Mouse (Mus musculus) heart, embryonic 13.5 days (tissue): ENCODE measurements around the gene Usp25. TPM values are rescaled to one million over a fixed set of nuclear protein-coding genes. Genes with fewer than 3 reads are reported as not detected.

Experiments used
- ATAC-seq: fragments of 200-750 bp; cut with Nextera tagmentation; 2 replicates; pipeline ENCODE4 v1.8.0; 2017; ENCODE audit warnings: moderate TSS enrichment; ENCODE audit not compliant: insufficient number of reproducible peaks, low FRiP score, low TSS enrichment; ENCODE audit errors: extremely low read depth
- H3K27ac ChIP-seq: fragments of 300-500 bp; sonication (generic); replicated peaks from 2 replicates; pipeline ENCODE4 v1.5.1; 2015; ENCODE audit warnings: moderate library complexity, mild to moderate bottlenecking, inconsistent platforms
- H3K27me3 ChIP-seq: fragments of 300-500 bp; sonication (generic); replicated peaks from 2 replicates; pipeline ENCODE4 v1.6.1; 2015; ENCODE audit warnings: mild to moderate bottlenecking, inconsistent platforms
- H3K36me3 ChIP-seq: fragments of 300-500 bp; sonication (generic); 2 replicates; pipeline ENCODE4 v1.6.1; 2015; ENCODE audit warnings: mild to moderate bottlenecking, inconsistent platforms
- H3K4me1 ChIP-seq: fragments of 300-500 bp; sonication (generic); 2 replicates; pipeline ENCODE4 v1.6.1; 2015; ENCODE audit warnings: inconsistent platforms
- H3K4me2 ChIP-seq: fragments of 300-500 bp; sonication (generic); 2 replicates; pipeline ENCODE4 v1.6.1; 2015; ENCODE audit warnings: inconsistent platforms, mild to moderate bottlenecking, moderate library complexity
- H3K4me3 ChIP-seq: fragments of 300-500 bp; sonication (generic); 2 replicates; pipeline ENCODE4 v1.5.1; 2015; ENCODE audit warnings: moderate library complexity, mild to moderate bottlenecking, inconsistent platforms
- H3K9ac ChIP-seq: fragments of 300-500 bp; sonication (generic); 2 replicates; pipeline ENCODE4 v1.6.1; 2015; ENCODE audit warnings: inconsistent platforms, mild to moderate bottlenecking, moderate library complexity
- H3K9me3 ChIP-seq: fragments of 300-500 bp; sonication (generic); 2 replicates; pipeline ENCODE4 v1.6.1; 2016; ENCODE audit warnings: inconsistent platforms
- WGBS: fragments of 180-500 bp; shearing (Covaris S2); methylation state at CpG from one replicate; pipeline ENCODE4 v1.1.7; 2015; ENCODE audit warnings: mixed read lengths; 5-methylcytosine and 5-hydroxymethylcytosine counted together
- polyA plus RNA-seq: library from polyadenylated mRNA; unstranded; fragments of >200 nt; fragmentation: Nextera tagmentation; extraction: Ambion mirVana; gene quantifications from 2 replicates; pipeline ENCODE4 v1.2.1, GENCODE M21; 2015

Gene Usp25
- polyA plus RNA-seq, 1 experiment from 2014 or later, result 17.6 TPM

GRCm38 (mm10) chr16:77017931-77018330 is 4.4 kb downstream of the Usp25 start:
- Histone ChIP-seq H3K27ac (no peak overlapping the region), H3K4me1 (peaks cover 46% of the 10 kb centered on the region), H3K4me2 (0 out of 2 replicates have a peak overlapping the region, but pooled peaks have one; percentile 7), H3K9me3 (no peaks in the 10 kb centered on the region), H3K36me3 (no peaks in the 10 kb centered on the region), H3K4me3 (no peak overlapping the region), H3K9ac (no peak overlapping the region), H3K27me3 (no peaks in the 10 kb centered on the region)
- ATAC-seq, result no peak
- WGBS, result 54% methylated on average over 7 of the region's 7 CpGs

- Histone ChIP-seq H3K27me3 (no peaks in the 10 kb centered on the region), H3K4me3 (no peak overlapping the region), H3K4me2 (no peak overlapping the region), H3K9me3 (peaks cover 6% of the 10 kb centered on the region), H3K9ac (no peak overlapping the region), H3K4me1 (peaks cover 46% of the 10 kb centered on the region), H3K36me3 (peaks cover 16% of the 10 kb centered on the region), H3K27ac (0 out of 2 replicates have a peak overlapping the region, but pooled peaks have one; percentile 1)
- WGBS, result 54% methylated on average over 3 of the region's 3 CpGs
- no peak for ATAC-seq
Measured at GRCm38 (mm10) chr16:77020190-77020589, 6.7 kb downstream of the Usp25 start.

GRCm38 (mm10) chr16:77023627-77024379 is 10.3 kb downstream of the Usp25 start:
- H3K9me3 ChIP-seq, result peaks cover 10% of the 10 kb centered on the region
- H3K36me3 ChIP-seq, result peaks cover 24% of the 10 kb centered on the region
- H3K27ac ChIP-seq, result no peak overlapping the region; the same call in 1 of the 2 replicates
- no peak for ATAC-seq
- no peak overlapping the region for H3K9ac ChIP-seq
- no peak overlapping the region for H3K4me3 ChIP-seq
- no peaks in the 10 kb centered on the region for H3K27me3 ChIP-seq
- WGBS, result 63% methylated on average over 7 of the region's 7 CpGs
- peaks cover 52% of the 10 kb centered on the region for H3K4me1 ChIP-seq
- no peak overlapping the region for H3K4me2 ChIP-seq

GRCm38 (mm10) chr16:77026099-77026498 is 12.6 kb downstream of the Usp25 start:
- ATAC-seq, result no peak
- peaks cover 24% of the 10 kb centered on the region for H3K36me3 ChIP-seq
- no peak overlapping the region for H3K27ac ChIP-seq
- peaks cover 10% of the 10 kb centered on the region for H3K9me3 ChIP-seq
- no peak overlapping the region for H3K4me2 ChIP-seq
- no peak overlapping the region for H3K4me3 ChIP-seq
- WGBS, result 87% methylated on average over 4 of the region's 4 CpGs
- no peak overlapping the region for H3K9ac ChIP-seq
- peaks cover 58% of the 10 kb centered on the region for H3K4me1 ChIP-seq
- H3K27me3 ChIP-seq, result no peaks in the 10 kb centered on the region

GRCm38 (mm10) chr16:77026933-77027332 is 13.4 kb downstream of the Usp25 start:
- ATAC-seq, result no peak
- no peak overlapping the region for H3K9ac ChIP-seq
- peaks cover 59% of the 10 kb centered on the region for H3K4me1 ChIP-seq
- no peak overlapping the region for H3K4me3 ChIP-seq
- no peaks in the 10 kb centered on the region for H3K27me3 ChIP-seq
- WGBS, result 29% methylated on average over 6 of the region's 6 CpGs
- peak overlapping the region; percentile 66; the same call in 1 of the 2 replicates for H3K4me2 ChIP-seq
- peaks cover 24% of the 10 kb centered on the region for H3K36me3 ChIP-seq
- peak overlapping the region; percentile 37; the same call in 1 of the 2 replicates for H3K27ac ChIP-seq
- peaks cover 10% of the 10 kb centered on the region for H3K9me3 ChIP-seq

GRCm38 (mm10) chr16:77027976-77028686 is 14.6 kb downstream of the Usp25 start:
- Histone ChIP-seq H3K9me3 (peaks cover 10% of the 10 kb centered on the region), H3K27ac (peak overlapping the region; percentile 79), H3K9ac (peak overlapping the region; percentile 68), H3K27me3 (no peaks in the 10 kb centered on the region), H3K36me3 (peaks cover 24% of the 10 kb centered on the region), H3K4me1 (peaks cover 59% of the 10 kb centered on the region), H3K4me3 (peak overlapping the region; percentile 30), H3K4me2 (peak overlapping the region; percentile 66)
- ATAC-seq, result no peak
- WGBS, result 45% methylated on average over 14 of the region's 14 CpGs

GRCm38 (mm10) chr16:77028687-77029417 is 15.3 kb downstream of the Usp25 start:
- peak overlapping the region; percentile 68 for H3K9ac ChIP-seq
- H3K4me1 ChIP-seq, result peaks cover 53% of the 10 kb centered on the region
- 28% methylated on average over 10 of the region's 10 CpGs for WGBS
- H3K27me3 ChIP-seq, result no peaks in the 10 kb centered on the region
- H3K9me3 ChIP-seq, result peaks cover 10% of the 10 kb centered on the region
- H3K4me3 ChIP-seq, result peak overlapping the region; percentile 30
- H3K4me2 ChIP-seq, result peak overlapping the region; percentile 66
- H3K27ac ChIP-seq, result peak overlapping the region; percentile 79
- no peak for ATAC-seq
- peaks cover 26% of the 10 kb centered on the region for H3K36me3 ChIP-seq

- WGBS, result 41% methylated on average over 2 of the region's 2 CpGs
- H3K27ac ChIP-seq, result no peak overlapping the region
- ATAC-seq, result no peak
Measured at GRCm38 (mm10) chr16:77030435-77030834, 16.9 kb downstream of the Usp25 start.

GRCm38 (mm10) chr16:77034329-77034728 is 20.8 kb downstream of the Usp25 start:
- Histone ChIP-seq H3K27me3 (no peaks in the 10 kb centered on the region), H3K36me3 (peaks cover 42% of the 10 kb centered on the region), H3K4me3 (no peak overlapping the region), H3K27ac (no peak overlapping the region), H3K9me3 (no peaks in the 10 kb centered on the region), H3K4me1 (peaks cover 25% of the 10 kb centered on the region), H3K4me2 (no peak overlapping the region), H3K9ac (no peak overlapping the region)
- WGBS, result 73% methylated on average over 5 of the region's 5 CpGs
- ATAC-seq, result no peak

More at GRCm38 (mm10) chr16:77030435-77030834, 16.9 kb downstream of the Usp25 start:
- Histone ChIP-seq H3K36me3 (peaks cover 23% of the 10 kb centered on the region), H3K4me2 (no peak overlapping the region), H3K9ac (no peak overlapping the region), H3K4me1 (peaks cover 53% of the 10 kb centered on the region), H3K27me3 (no peaks in the 10 kb centered on the region), H3K9me3 (peaks cover 1% of the 10 kb centered on the region; the same call in 1 of the 2 replicates), H3K4me3 (no peak overlapping the region)

GRCm38 (mm10) chr16:77034751-77035150 is 21.2 kb downstream of the Usp25 start:
- Histone ChIP-seq H3K27me3 (no peaks in the 10 kb centered on the region), H3K4me3 (no peak overlapping the region), H3K27ac (no peak overlapping the region), H3K4me1 (peaks cover 21% of the 10 kb centered on the region), H3K4me2 (no peak overlapping the region), H3K9me3 (no peaks in the 10 kb centered on the region), H3K9ac (no peak overlapping the region), H3K36me3 (peaks cover 46% of the 10 kb centered on the region)
- whole genome bisulfite sequencing, result 90% methylated on average over 8 of the region's 8 CpGs
- no peak for ATAC-seq

- Histone ChIP-seq H3K27ac (peak overlapping the region; percentile 40; the same call in 1 of the 2 replicates), H3K4me2 (peak overlapping the region; percentile 32), H3K27me3 (no peaks in the 10 kb centered on the region), H3K9ac (no peak overlapping the region), H3K9me3 (no peaks in the 10 kb centered on the region), H3K4me1 (peaks cover 29% of the 10 kb centered on the region), H3K4me3 (no peak overlapping the region), H3K36me3 (peaks cover 31% of the 10 kb centered on the region)
- no peak for ATAC-seq
- 44% methylated on average over 5 of the region's 5 CpGs for WGBS
Measured at GRCm38 (mm10) chr16:77041573-77041972, 28.1 kb downstream of the Usp25 start.
